Mouse (Mus musculus): ENCODE results near the gene Cct7. TPM values are rescaled to one million over a fixed set of nuclear protein-coding genes. Genes with fewer than 3 reads are reported as not detected.

Gene Cct7
- polyA plus RNA-seq, 1 experiment from 2014 or later = 574 TPM

GRCm38 (mm10) chr6:85511286-85512055 is 60.2 kb downstream of the Cct7 start:
- peaks cover 84% of the 10 kb centered on the region for H3K27me3 ChIP-seq
- H3K4me2 ChIP-seq (replicated peaks) = peak overlapping the region; percentile 66
- 0 out of 2 replicates have a peak, but pooled peaks have one; percentile 11 for ATAC-seq (ENCODE audit: low FRiP score, low read depth)
- H3K4me3 ChIP-seq = peak overlapping the region; percentile 46
- WGBS = under 1% methylated on average over 78 of the region's 88 CpGs
- H3K4me1 ChIP-seq = peaks cover 26% of the 10 kb centered on the region
- no peaks in the 10 kb centered on the region for H3K9me3 ChIP-seq
- no peaks in the 10 kb centered on the region for H3K36me3 ChIP-seq
- H3K27ac ChIP-seq (replicated peaks) = no peak overlapping the region
- H3K9ac ChIP-seq (replicated peaks) = no peak overlapping the region

- under 1% methylated on average over 22 of the region's 36 CpGs for WGBS
- H3K27ac ChIP-seq (replicated peaks) = no peak overlapping the region
- H3K36me3 ChIP-seq = no peaks in the 10 kb centered on the region
- peak overlapping the region; percentile 66 for H3K4me2 ChIP-seq (replicated peaks)
- no peaks in the 10 kb centered on the region for H3K9me3 ChIP-seq
- ATAC-seq (ENCODE audit: low FRiP score, low read depth) = 0 out of 2 replicates have a peak, but pooled peaks have one; percentile 6
- no peak overlapping the region for H3K9ac ChIP-seq (replicated peaks)
- H3K4me3 ChIP-seq = peak overlapping the region; percentile 46
- H3K27me3 ChIP-seq = peaks cover 87% of the 10 kb centered on the region
- H3K4me1 ChIP-seq = peaks cover 26% of the 10 kb centered on the region
These were observed 60.7 kb downstream of the Cct7 start for GRCm38 (mm10) chr6:85512056-85512440.

GRCm38 (mm10) chr6:85512577-85513530 is 61.5 kb downstream of the Cct7 start:
- 1% methylated on average over 84 of the region's 90 CpGs for WGBS
- Histone ChIP-seq H3K9ac (replicated peaks) (0 out of 2 replicates have a peak overlapping the region, but pooled peaks have one; percentile 21), H3K27me3 (peaks cover 93% of the 10 kb centered on the region), H3K4me3 (peak overlapping the region; percentile 46), H3K27ac (replicated peaks) (no peak overlapping the region), H3K36me3 (no peaks in the 10 kb centered on the region), H3K4me1 (peaks cover 30% of the 10 kb centered on the region), H3K9me3 (no peaks in the 10 kb centered on the region), H3K4me2 (replicated peaks) (peak overlapping the region; percentile 66)
- peak; percentile 55 for ATAC-seq (ENCODE audit: low FRiP score, low read depth)

- WGBS = under 1% methylated on average over 38 of the region's 38 CpGs
- H3K9ac ChIP-seq (replicated peaks) = 0 out of 2 replicates have a peak within 1 kb of the TSS, but pooled peaks have one; percentile 21
These were observed 62.2 kb downstream of the Cct7 start, which contains the start of gene Egr4 for GRCm38 (mm10) chr6:85513531-85513910. TSS of gene Egr4 (minus strand) at chr6:85513589.

GRCm38 (mm10) chr6:85515941-85516340 is 64.6 kb downstream of the Cct7 start:
- H3K9me3 ChIP-seq = no peaks in the 10 kb centered on the region
- H3K4me1 ChIP-seq = peaks cover 37% of the 10 kb centered on the region
- H3K9ac ChIP-seq (replicated peaks) = no peak overlapping the region
- no peak overlapping the region for H3K4me3 ChIP-seq
- no peak overlapping the region for H3K4me2 ChIP-seq (replicated peaks)
- H3K27me3 ChIP-seq = peaks cover 66% of the 10 kb centered on the region
- no peak overlapping the region for H3K27ac ChIP-seq (replicated peaks)
- 89% methylated on average over 4 of the region's 4 CpGs for WGBS
- ATAC-seq (ENCODE audit: low FRiP score, low read depth) = no peak
- no peaks in the 10 kb centered on the region for H3K36me3 ChIP-seq

More at GRCm38 (mm10) chr6:85513531-85513910, 62.2 kb downstream of the Cct7 start, which contains the start of gene Egr4:
- Histone ChIP-seq H3K27me3 (peaks cover 91% of the 10 kb centered on the region), H3K27ac (replicated peaks) (no peak within 1 kb of the TSS), H3K4me2 (replicated peaks) (peak within 1 kb of the TSS; percentile 66), H3K4me1 (peaks cover 36% of the 10 kb centered on the region), H3K36me3 (no peaks in the 10 kb centered on the region), H3K4me3 (peak within 1 kb of the TSS; percentile 46), H3K9me3 (no peaks in the 10 kb centered on the region)
- peak; percentile 17; the same call in 1 of the 2 replicates for ATAC-seq (ENCODE audit: low FRiP score, low read depth)

Other genes starting within 250 kb of the Cct7 start
- 8.2 and 9.5 TPM in 2 replicates for gene Sfxn5, start 118.1 kb upstream of the Cct7 start, polyA plus RNA-seq (2016; fragmentation: Nextera tagmentation; extraction: Ambion mirVana)
- 9.7 and 10.1 TPM in 2 replicates for gene Rab11fip5, start 76.9 kb upstream of the Cct7 start, polyA plus RNA-seq (2016; fragmentation: Nextera tagmentation; extraction: Ambion mirVana)
- gene Noto, start 27.6 kb upstream of the Cct7 start, polyA plus RNA-seq (2016; fragmentation: Nextera tagmentation; extraction: Ambion mirVana) = not detected in 2 replicates
- 51.4 and 54.8 TPM in 2 replicates for gene Smyd5, start 19.5 kb upstream of the Cct7 start, polyA plus RNA-seq (2016; fragmentation: Nextera tagmentation; extraction: Ambion mirVana)
- 29.4 and 31.6 TPM in 2 replicates for gene Pradc1, start 456 bp downstream of the Cct7 start, polyA plus RNA-seq (2016; fragmentation: Nextera tagmentation; extraction: Ambion mirVana)
- 2.4 and 3.1 TPM in 2 replicates for gene Fbxo41, start 51.5 kb downstream of the Cct7 start, polyA plus RNA-seq (2016; fragmentation: Nextera tagmentation; extraction: Ambion mirVana)
- gene Egr4, start 62.1 kb downstream of the Cct7 start, polyA plus RNA-seq (2016; fragmentation: Nextera tagmentation; extraction: Ambion mirVana) = not detected in 2 replicates
- gene Alms1, start 136.0 kb downstream of the Cct7 start, polyA plus RNA-seq (2016; fragmentation: Nextera tagmentation; extraction: Ambion mirVana) = 10.3 and 11.4 TPM in 2 replicates